Mouse (Mus musculus) neural tube, embryonic 12.5 days (tissue): ENCODE data around the gene Macrod1. TPM values are rescaled to one million over a fixed set of nuclear protein-coding genes. Genes with fewer than 3 reads are reported as not detected.

ENCODE experiments used
- ATAC-seq: fragments of 200-750 bp; cut with Nextera tagmentation; 2 replicates; pipeline ENCODE4 v1.8.0; 2017; ENCODE audit warnings: low read depth, mild to moderate bottlenecking, moderate TSS enrichment, moderate library complexity; ENCODE audit not compliant: low FRiP score
- H3K27ac ChIP-seq: fragments of 300-500 bp; sonication (generic); 2 replicates; pipeline ENCODE4 v1.5.1; 2016
- H3K27me3 ChIP-seq: fragments of 300-500 bp; sonication (generic); replicated peaks from 2 replicates; pipeline ENCODE4 v1.6.1; 2016; ENCODE audit warnings: mild to moderate bottlenecking
- H3K36me3 ChIP-seq: fragments of 300-500 bp; sonication (generic); 2 replicates; pipeline ENCODE4 v1.6.1; 2016; ENCODE audit warnings: mild to moderate bottlenecking
- H3K4me1 ChIP-seq: fragments of 300-500 bp; sonication (generic); 2 replicates; pipeline ENCODE4 v1.6.1; 2016
- H3K4me2 ChIP-seq: fragments of 300-500 bp; sonication (generic); replicated peaks from 2 replicates; pipeline ENCODE4 v1.6.1; 2016; ENCODE audit warnings: mild to moderate bottlenecking
- H3K4me3 ChIP-seq: fragments of 300-500 bp; sonication (generic); 2 replicates; pipeline ENCODE4 v1.5.1; 2016
- H3K9ac ChIP-seq: fragments of 300-500 bp; sonication (generic); 2 replicates; pipeline ENCODE4 v1.6.1; 2016; ENCODE audit warnings: mild to moderate bottlenecking
- H3K9me3 ChIP-seq: fragments of 300-500 bp; sonication (generic); 2 replicates; pipeline ENCODE4 v1.6.1; 2016; ENCODE audit warnings: mild to moderate bottlenecking
- WGBS: fragments of 180-500 bp; shearing (Covaris S2); methylation state at CpG from one replicate; pipeline ENCODE4 v1.1.7; 2016; 5-methylcytosine and 5-hydroxymethylcytosine counted together
- polyA plus RNA-seq: library from polyadenylated mRNA; unstranded; fragments of >200 nt; fragmentation: Nextera tagmentation; extraction: Ambion mirVana; gene quantifications from 2 replicates; pipeline ENCODE4 v1.2.1, GENCODE M21; 2016

The Macrod1 gene
- polyA plus RNA-seq, 1 experiment from 2014 or later = 3.4 TPM

DNA sequence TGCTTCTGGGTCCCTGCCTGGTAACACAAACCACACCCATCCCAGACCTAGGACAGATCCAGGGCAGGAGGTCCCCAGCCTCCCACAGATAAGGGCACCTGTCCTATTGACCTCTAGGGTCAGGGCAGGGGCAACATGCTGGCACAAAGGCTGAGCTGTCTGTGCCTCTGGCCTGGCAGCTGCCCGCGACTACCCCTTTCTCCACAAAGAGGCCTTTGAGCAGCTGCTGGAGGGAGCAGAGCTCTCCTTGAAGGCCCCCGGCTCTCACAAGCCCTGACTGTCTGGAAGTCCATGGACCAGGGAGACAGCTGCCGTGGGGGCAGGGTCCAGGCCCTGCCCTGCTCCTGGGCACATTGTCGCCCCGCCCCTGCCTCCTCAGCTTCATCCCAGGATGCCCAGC is 98.6 kb downstream of the Macrod1 start:
- no peak overlapping the region for H3K9ac ChIP-seq
- 53% methylated on average over 6 of the region's 6 CpGs for WGBS
- peaks cover 65% of the 10 kb centered on the region for H3K4me1 ChIP-seq
- peak overlapping the region; percentile 22 for H3K4me2 ChIP-seq
- H3K4me3 ChIP-seq = no peak overlapping the region
- no peaks in the 10 kb centered on the region for H3K9me3 ChIP-seq
- peak overlapping the region; percentile 50 for H3K27ac ChIP-seq
- no peaks in the 10 kb centered on the region for H3K36me3 ChIP-seq
- H3K27me3 ChIP-seq = peaks cover 41% of the 10 kb centered on the region
- peak; percentile 28; the same call in 1 of the 2 replicates for ATAC-seq

GRCm38 (mm10) chr19:7157734-7158133 is 101.1 kb downstream of the Macrod1 start:
- Histone ChIP-seq H3K9me3 (no peaks in the 10 kb centered on the region), H3K4me2 (peak overlapping the region; percentile 33), H3K4me1 (peaks cover 53% of the 10 kb centered on the region), H3K4me3 (no peak overlapping the region), H3K27ac (peak overlapping the region; percentile 32; the same call in 1 of the 2 replicates), H3K36me3 (no peaks in the 10 kb centered on the region), H3K9ac (0 out of 2 replicates have a peak overlapping the region, but pooled peaks have one; percentile 43), H3K27me3 (peaks cover 49% of the 10 kb centered on the region)
- ATAC-seq = no peak
- WGBS = 16% methylated on average over 14 of the region's 14 CpGs

DNA sequence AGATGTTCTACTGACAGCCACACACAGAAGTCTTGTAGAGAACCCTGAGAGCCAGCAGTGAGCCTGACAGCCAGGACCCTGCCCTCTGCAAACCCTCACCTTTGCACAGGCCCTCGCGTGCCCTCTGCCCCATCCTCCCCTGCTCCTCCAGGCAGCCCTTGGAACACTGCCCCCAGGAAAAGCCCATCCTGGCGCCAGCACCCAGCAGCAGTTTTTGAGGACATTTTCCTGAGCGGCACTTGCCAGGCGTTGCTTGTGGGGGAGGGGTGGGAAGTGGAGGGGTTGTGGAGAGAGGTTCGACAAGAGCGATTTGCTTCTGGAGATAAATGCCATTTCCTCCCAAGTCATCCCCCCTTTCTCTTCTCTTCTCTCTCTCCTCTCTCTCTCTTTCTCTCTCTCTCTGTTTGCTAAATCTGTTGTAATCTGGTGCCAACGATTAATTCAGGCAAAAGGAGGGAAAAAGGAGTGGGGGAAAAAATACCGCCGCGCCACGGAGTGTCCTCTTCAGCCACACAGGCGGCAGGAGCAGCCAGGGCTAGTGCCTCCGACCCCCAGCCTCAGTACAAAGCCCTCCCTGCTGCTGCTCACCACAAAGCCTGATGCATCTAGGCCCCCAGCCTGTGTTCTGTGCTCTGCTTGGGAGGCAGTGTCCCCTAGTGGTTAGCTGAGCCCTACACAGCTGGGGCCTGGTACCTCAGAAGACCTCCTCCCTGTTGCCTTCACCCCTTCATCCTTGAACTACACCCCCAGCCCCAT is 103.7 kb downstream of the Macrod1 start:
- peaks cover 65% of the 10 kb centered on the region for H3K27me3 ChIP-seq
- 5% methylated on average over 13 of the region's 14 CpGs for WGBS
- 0 out of 2 replicates have a peak overlapping the region, but pooled peaks have one; percentile 43 for H3K27ac ChIP-seq
- peak; percentile 51 for ATAC-seq
- peaks cover 49% of the 10 kb centered on the region for H3K4me1 ChIP-seq
- peak overlapping the region; percentile 51 for H3K9ac ChIP-seq
- H3K36me3 ChIP-seq = no peaks in the 10 kb centered on the region
- peak overlapping the region; percentile 47 for H3K4me2 ChIP-seq
- no peaks in the 10 kb centered on the region for H3K9me3 ChIP-seq
- no peak overlapping the region for H3K4me3 ChIP-seq

DNA sequence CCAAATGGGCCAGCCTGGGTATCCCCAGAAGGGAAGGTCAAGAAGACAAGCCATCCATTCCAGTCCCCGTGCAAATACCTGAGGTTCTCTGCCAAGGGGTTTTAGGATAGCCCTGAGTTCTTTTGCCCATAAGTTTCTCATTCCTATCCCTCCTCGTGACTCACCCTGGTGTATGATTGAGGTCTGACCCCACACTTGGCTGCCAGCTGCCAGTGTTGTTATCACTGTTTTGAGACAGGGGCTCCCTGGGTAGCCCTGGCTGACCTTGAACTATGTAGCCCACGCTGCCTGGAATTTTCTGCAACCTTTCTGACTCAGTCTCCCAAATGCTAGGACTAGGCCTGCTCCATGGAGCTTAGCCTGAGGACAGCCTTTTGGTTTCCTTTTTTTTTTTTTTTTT is 104.5 kb downstream of the Macrod1 start:
- no peak for ATAC-seq
- Histone ChIP-seq H3K9me3 (no peaks in the 10 kb centered on the region), H3K4me3 (no peak overlapping the region), H3K36me3 (no peaks in the 10 kb centered on the region), H3K9ac (no peak overlapping the region), H3K27ac (no peak overlapping the region), H3K4me2 (no peak overlapping the region), H3K27me3 (peaks cover 70% of the 10 kb centered on the region), H3K4me1 (peaks cover 52% of the 10 kb centered on the region)
- WGBS = 76% methylated on average over 3 of the region's 3 CpGs

GRCm38 (mm10) chr19:7164238-7164637 is 107.6 kb downstream of the Macrod1 start:
- Histone ChIP-seq H3K4me3 (peak overlapping the region; percentile 64), H3K27me3 (peaks cover 85% of the 10 kb centered on the region), H3K36me3 (no peaks in the 10 kb centered on the region), H3K9ac (0 out of 2 replicates have a peak overlapping the region, but pooled peaks have one; percentile 65), H3K4me2 (peak overlapping the region; percentile 95), H3K4me1 (peaks cover 42% of the 10 kb centered on the region), H3K9me3 (no peaks in the 10 kb centered on the region), H3K27ac (no peak overlapping the region)
- 5% methylated on average over 6 of the region's 6 CpGs for WGBS
- no peak for ATAC-seq

DNA sequence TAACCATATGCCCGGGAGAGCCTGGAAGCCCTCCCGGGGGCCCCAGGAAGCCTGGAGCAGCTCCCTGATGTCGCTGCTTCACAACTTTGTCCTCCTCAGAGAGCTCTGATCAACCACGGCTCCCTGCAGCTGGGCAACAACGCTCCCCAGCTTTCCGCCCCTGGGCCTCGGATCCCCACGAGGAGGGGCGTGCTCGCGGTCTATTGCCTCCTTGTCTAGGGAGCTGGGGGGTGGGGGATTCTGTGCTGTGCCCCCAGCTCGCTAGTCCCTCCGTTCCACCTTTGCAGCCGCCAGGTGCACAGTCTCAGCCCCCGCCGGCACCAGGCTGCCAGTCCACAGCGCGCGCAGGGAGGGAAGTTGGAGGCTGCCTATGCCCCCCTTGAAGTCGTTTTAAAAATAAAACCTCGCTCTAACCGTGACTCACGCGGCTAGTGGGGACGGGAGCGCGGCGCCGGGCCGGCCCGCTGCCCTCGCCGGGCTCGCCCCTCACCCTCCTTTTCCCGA is 108.3 kb downstream of the Macrod1 start:
- WGBS = under 1% methylated on average over 35 of the region's 35 CpGs

GRCm38 (mm10) chr19:7165509-7166199 is 109.0 kb downstream of the Macrod1 start:
- Histone ChIP-seq H3K4me1 (peaks cover 34% of the 10 kb centered on the region), H3K36me3 (no peaks in the 10 kb centered on the region), H3K4me2 (peak overlapping the region; percentile 95), H3K4me3 (peak overlapping the region; percentile 64), H3K9me3 (no peaks in the 10 kb centered on the region), H3K27ac (peak overlapping the region; percentile 37; the same call in 1 of the 2 replicates), H3K27me3 (peaks cover 80% of the 10 kb centered on the region), H3K9ac (peak overlapping the region; percentile 65)
- no peak for ATAC-seq
- under 1% methylated on average over 72 of the region's 105 CpGs for WGBS

More for the DNA sequence above, 108.3 kb downstream of the Macrod1 start:
- H3K27me3 ChIP-seq = peaks cover 80% of the 10 kb centered on the region
- no peak overlapping the region for H3K27ac ChIP-seq
- H3K36me3 ChIP-seq = no peaks in the 10 kb centered on the region
- H3K4me3 ChIP-seq = peak overlapping the region; percentile 64
- H3K4me2 ChIP-seq = peak overlapping the region; percentile 95
- peak overlapping the region; percentile 65 for H3K9ac ChIP-seq
- peaks cover 41% of the 10 kb centered on the region for H3K4me1 ChIP-seq
- ATAC-seq = no peak
- H3K9me3 ChIP-seq = no peaks in the 10 kb centered on the region

DNA sequence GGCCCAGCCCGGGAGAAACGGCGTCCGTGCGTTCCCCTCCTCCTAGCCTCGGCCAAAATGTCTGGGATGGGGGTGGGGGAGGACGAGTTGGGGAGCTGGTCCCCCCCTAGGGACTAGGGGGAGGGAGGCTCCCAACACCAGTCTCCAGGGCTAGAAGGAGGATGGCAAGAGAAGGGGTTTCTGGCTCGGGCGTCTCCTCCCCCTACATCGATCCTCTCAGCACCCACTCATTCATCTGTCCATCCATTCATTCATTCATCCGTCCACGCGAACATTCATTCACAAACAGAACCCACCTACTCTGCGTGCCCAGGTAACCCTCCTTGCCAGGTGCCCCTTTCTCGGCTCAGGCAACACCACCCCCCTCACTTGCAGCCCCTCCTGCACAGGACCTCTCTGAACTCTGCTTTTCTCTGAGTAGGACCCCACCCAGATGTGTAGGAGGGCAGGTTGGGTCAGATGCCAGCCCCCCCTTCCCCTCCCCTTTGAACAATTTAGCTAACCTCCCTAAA is 109.6 kb downstream of the Macrod1 start:
- Histone ChIP-seq H3K9ac (peak overlapping the region; percentile 65), H3K27me3 (peaks cover 84% of the 10 kb centered on the region), H3K4me3 (peak overlapping the region; percentile 64), H3K4me1 (peaks cover 37% of the 10 kb centered on the region), H3K4me2 (peak overlapping the region; percentile 95), H3K9me3 (no peaks in the 10 kb centered on the region), H3K27ac (no peak overlapping the region), H3K36me3 (no peaks in the 10 kb centered on the region)
- WGBS = 2% methylated on average over 15 of the region's 15 CpGs
- ATAC-seq = 0 out of 2 replicates have a peak, but pooled peaks have one; percentile 13

GRCm38 (mm10) chr19:7166767-7167166 is 110.2 kb downstream of the Macrod1 start:
- ATAC-seq = no peak
- Histone ChIP-seq H3K27me3 (peaks cover 79% of the 10 kb centered on the region), H3K4me3 (no peak overlapping the region), H3K4me1 (peaks cover 42% of the 10 kb centered on the region), H3K4me2 (peak overlapping the region; percentile 95), H3K27ac (no peak overlapping the region), H3K9ac (no peak overlapping the region), H3K9me3 (no peaks in the 10 kb centered on the region), H3K36me3 (no peaks in the 10 kb centered on the region)
- WGBS = 9% methylated on average over 6 of the region's 6 CpGs

- Histone ChIP-seq H3K4me1 (peaks cover 51% of the 10 kb centered on the region), H3K36me3 (no peaks in the 10 kb centered on the region), H3K9ac (no peak overlapping the region), H3K4me2 (no peak overlapping the region), H3K27ac (no peak overlapping the region), H3K9me3 (no peaks in the 10 kb centered on the region), H3K27me3 (peaks cover 63% of the 10 kb centered on the region), H3K4me3 (no peak overlapping the region)
- no peak for ATAC-seq
- 31% methylated on average over 2 of the region's 2 CpGs for WGBS
Measured at GRCm38 (mm10) chr19:7168423-7168822, 111.8 kb downstream of the Macrod1 start.

- Histone ChIP-seq H3K4me1 (peaks cover 32% of the 10 kb centered on the region), H3K27me3 (peaks cover 45% of the 10 kb centered on the region), H3K27ac (no peak overlapping the region), H3K36me3 (no peaks in the 10 kb centered on the region), H3K9ac (no peak overlapping the region), H3K4me2 (no peak overlapping the region), H3K9me3 (no peaks in the 10 kb centered on the region), H3K4me3 (no peak overlapping the region)
- no peak for ATAC-seq
- 59% methylated on average over 6 of the region's 6 CpGs for WGBS
Measured at GRCm38 (mm10) chr19:7170916-7171315, 114.3 kb downstream of the Macrod1 start.

DNA sequence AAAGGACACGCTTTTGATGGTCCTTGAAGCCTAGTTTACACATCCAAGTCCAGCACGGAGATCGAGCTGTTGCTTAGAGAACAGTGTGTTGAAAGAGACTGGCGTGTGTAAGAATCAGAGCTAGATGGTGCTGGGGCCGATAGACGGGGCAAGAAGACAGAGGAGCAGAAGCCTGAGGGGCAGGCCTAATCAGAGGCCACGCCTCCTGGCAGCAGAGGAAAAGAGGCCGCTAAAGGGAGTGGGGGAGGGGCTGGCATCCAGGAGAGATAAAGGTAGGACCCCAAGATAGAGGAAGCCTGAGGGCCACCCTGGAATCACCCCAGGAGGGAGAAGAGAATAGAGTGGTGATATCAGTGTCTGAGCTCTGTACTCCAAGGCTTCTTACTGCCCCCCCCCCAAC is 114.8 kb downstream of the Macrod1 start:
- no peak overlapping the region for H3K9ac ChIP-seq
- peak overlapping the region; percentile 37; the same call in 1 of the 2 replicates for H3K4me2 ChIP-seq
- no peak overlapping the region for H3K4me3 ChIP-seq
- no peaks in the 10 kb centered on the region for H3K9me3 ChIP-seq
- H3K36me3 ChIP-seq = no peaks in the 10 kb centered on the region
- H3K27ac ChIP-seq = no peak overlapping the region
- 7% methylated on average over 8 of the region's 8 CpGs for WGBS
- peaks cover 40% of the 10 kb centered on the region for H3K27me3 ChIP-seq
- H3K4me1 ChIP-seq = peaks cover 33% of the 10 kb centered on the region
- ATAC-seq = peak; percentile 5; the same call in 1 of the 2 replicates
